Mouse (Mus musculus): ENCODE results near the gene Trappc12.

The Trappc12 gene

GRCm38 (mm10) chr12:28750021-28750633 lies at the start of gene Trappc12:
Trappc12 (minus strand) TSS chr12:28750472.
- ChIA-PET CTCF (interaction anchor here in 2 of 4 experiments (0.5 to 2.4 kb wide), 3 partner anchors 51 to 161 kb away, joined by 3 to 11 read pairs (median 4); no protein-coding TSS in a partner anchor), POLR2A (interaction anchor here in 3 of 4 experiments (0.6 to 5.6 kb wide), 59 partner anchors 9 to 1835 kb away, joined by 3 to 74 read pairs (median 4); partner anchors contain the start of genes Adi1 (in 3 of the 3), Rps7 (in 3 of the 3), Rnaseh1 (in 2 of the 3) and Tmem18 (in 1 of the 3))

DNA sequence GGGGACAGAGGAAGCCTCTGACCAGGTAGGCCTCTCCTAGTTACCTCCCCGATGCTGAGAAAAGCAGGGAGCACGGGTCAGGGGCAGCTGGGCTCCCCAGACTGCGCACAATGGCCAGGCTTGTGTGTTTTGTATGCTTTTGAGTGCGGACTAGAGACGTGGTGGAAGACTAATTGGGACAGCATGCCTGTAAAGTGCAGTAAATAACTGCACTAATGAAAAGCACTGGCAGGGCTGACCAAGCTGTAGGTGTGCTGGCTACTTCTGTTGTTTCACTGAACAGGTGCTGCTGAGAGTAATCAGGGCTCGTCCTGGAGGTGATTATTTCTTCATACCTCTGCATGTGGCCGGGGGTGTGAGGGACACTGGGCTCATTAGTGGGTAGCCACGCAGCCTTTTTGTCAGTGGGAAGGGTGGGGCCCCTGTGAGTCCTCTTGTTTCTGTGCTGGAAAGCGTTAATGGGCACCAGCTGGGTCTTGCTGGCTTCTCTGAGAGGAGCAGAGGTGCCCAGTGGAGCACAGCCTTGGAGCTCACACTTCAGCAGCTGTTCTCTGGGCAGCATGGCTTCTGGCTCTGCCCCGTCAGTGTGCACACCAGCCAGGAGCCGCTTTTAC lies 49.6 kb upstream of the Trappc12 start:
- ChIA-PET CTCF (interaction anchor here in 1 of 4 experiments (1.2 kb wide), 1 partner anchor 16 kb away, joined by 3 read pairs; no protein-coding TSS in a partner anchor), POLR2A (interaction anchor here in 3 of 4 experiments (0.6 to 1.5 kb wide), 6 partner anchors 9 to 62 kb away, joined by 4 to 5 read pairs (median 4); partner anchors contain the start of gene Trappc12 (in 1 of the 3))

DNA sequence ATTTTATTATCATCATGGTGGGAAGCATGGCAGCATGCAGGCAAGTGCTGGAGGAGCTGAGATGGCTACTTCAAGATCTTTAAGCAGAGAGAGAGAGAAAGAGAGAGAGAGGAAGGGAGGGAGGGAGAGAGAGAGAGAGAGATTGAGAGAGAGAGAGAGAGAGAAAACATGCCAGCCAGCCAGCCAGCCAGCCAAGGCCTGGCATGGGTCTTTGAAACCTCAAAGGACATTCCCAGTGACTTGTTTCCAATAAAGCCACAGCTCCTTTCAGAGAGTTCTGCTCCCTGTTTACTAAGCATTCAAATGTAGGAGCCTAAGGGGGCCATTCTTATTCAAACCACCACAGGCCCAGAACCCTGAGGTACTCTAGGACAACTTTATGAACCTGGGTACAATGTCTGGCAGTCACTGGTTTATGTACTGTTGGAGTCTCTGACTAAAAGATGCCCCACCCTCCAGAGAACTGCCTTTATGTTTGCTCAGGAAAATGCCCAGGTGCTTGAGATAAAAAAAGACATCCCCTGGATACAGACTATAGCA lies 46.7 kb upstream of the Trappc12 start:
- POLR2A ChIA-PET, result interaction anchor here in 3 of 4 experiments (0.6 to 1.7 kb wide), 12 partner anchors 12 to 165 kb away, joined by 3 to 13 read pairs (median 3); partner anchors contain the start of genes Eipr1 (in 2 of the 3), Rps7 (in 2 of the 3) and Trappc12 (in 1 of the 3)
- CTCF ChIA-PET, result interaction anchor here in 2 of 4 experiments (0.7 kb wide), 2 partner anchors 12 to 33 kb away, joined by 3 to 4 read pairs; no protein-coding TSS in a partner anchor

- ChIA-PET CTCF (no interaction called here), POLR2A (interaction anchor here in 1 of 4 experiments (1.4 kb wide), 1 partner anchor 10 kb away, joined by 3 read pairs; no protein-coding TSS in a partner anchor)
Measured at GRCm38 (mm10) chr12:28795041-28795440, 44.8 kb upstream of the Trappc12 start.

GRCm38 (mm10) chr12:28793715-28794114 lies 43.4 kb upstream of the Trappc12 start:
- POLR2A ChIA-PET, result interaction anchor here in 1 of 4 experiments (1.0 kb wide), 1 partner anchor 158 kb away, joined by 3 read pairs; the partner anchor contains the start of gene Rps7
- CTCF ChIA-PET, result interaction anchor here in 1 of 4 experiments (0.6 kb wide), 2 partner anchors 220 to 496 kb away, joined by 4 to 11 read pairs; no protein-coding TSS in a partner anchor

GRCm38 (mm10) chr12:28792613-28793012 lies 42.3 kb upstream of the Trappc12 start:
- CTCF ChIA-PET, result interaction anchor here in 1 of 4 experiments (0.6 kb wide), 1 partner anchor 9 kb away, joined by 3 read pairs; no protein-coding TSS in a partner anchor
- POLR2A ChIA-PET, result no interaction called here

DNA sequence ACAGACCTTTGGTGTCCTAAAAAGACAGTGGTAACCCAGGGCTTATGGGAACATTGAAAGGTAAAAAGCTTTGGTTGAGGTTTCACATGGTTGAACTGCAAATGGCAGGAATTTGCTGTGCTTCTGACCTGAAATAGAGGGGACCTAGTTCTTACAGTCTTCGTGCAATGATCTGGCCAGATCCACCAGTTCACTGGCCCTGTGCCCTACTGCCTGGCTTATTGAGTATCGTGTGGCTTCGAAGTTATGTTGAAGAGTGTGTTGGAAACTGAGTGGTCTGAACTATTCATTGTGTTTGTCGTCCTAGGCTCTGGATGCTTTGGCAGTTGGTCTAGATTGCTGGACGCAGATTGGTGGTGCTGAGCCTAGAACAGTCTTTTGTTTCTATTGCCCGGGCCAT lies 36.0 kb upstream of the Trappc12 start:
- CTCF ChIA-PET, result interaction anchor here in 1 of 4 experiments (0.7 kb wide), 1 partner anchor 20 kb away, joined by 3 read pairs; no protein-coding TSS in a partner anchor
- POLR2A ChIA-PET, result no interaction called here

GRCm38 (mm10) chr12:28785299-28785698 lies 35.0 kb upstream of the Trappc12 start:
- POLR2A ChIA-PET, result interaction anchor here in 2 of 4 experiments (0.9 to 3.2 kb wide), 6 partner anchors 10 to 149 kb away, joined by 3 to 26 read pairs (median 6); partner anchors contain the start of genes Eipr1 (in 1 of the 2), Rps7 (in 1 of the 2) and Trappc12 (in 1 of the 2)

GRCm38 (mm10) chr12:28784864-28785263 lies 34.6 kb upstream of the Trappc12 start:
- ChIA-PET CTCF (interaction anchor here in 3 of 4 experiments (0.6 to 1.4 kb wide), 14 partner anchors 10 to 196 kb away, joined by 3 to 6 read pairs (median 4); partner anchors contain the start of gene Eipr1 (in 1 of the 3)), POLR2A (interaction anchor here in 2 of 4 experiments (0.9 to 3.2 kb wide), 7 partner anchors 10 to 149 kb away, joined by 3 to 26 read pairs (median 6); partner anchors contain the start of genes Adi1 (in 1 of the 2), Eipr1 (in 1 of the 2), Rps7 (in 1 of the 2) and Trappc12 (in 1 of the 2))

More at GRCm38 (mm10) chr12:28785299-28785698, 35.0 kb upstream of the Trappc12 start:
- CTCF ChIA-PET, result interaction anchor here in 1 of 4 experiments (0.8 to 1.4 kb wide), 2 partner anchors 11 to 20 kb away, joined by 3 to 4 read pairs; no protein-coding TSS in a partner anchor

DNA sequence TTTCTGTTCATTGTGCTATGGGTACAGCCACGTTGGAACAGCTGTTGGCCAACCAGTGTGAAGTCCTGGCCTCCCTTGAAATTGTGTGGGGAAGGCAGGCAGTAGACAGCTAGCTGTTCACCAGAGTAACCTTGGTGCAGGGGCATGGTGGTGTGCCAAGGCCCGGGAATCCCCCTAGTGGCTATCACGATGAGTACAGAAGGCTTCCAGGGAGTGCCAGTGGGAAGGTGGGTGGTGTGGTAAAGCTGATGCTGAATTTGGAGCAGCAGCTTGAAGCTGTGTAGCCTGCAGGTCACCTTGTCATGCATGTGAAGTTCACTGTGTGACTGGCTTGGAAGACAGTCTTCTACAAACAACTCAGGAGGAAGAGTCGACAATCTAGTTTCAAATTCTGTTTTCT lies 34.1 kb upstream of the Trappc12 start:
- ChIA-PET POLR2A (interaction anchor here in 2 of 4 experiments (0.9 to 3.2 kb wide), 7 partner anchors 13 to 148 kb away, joined by 3 to 26 read pairs (median 6); partner anchors contain the start of genes Adi1 (in 1 of the 2), Eipr1 (in 1 of the 2), Rps7 (in 1 of the 2) and Trappc12 (in 1 of the 2)), CTCF (interaction anchor here in 3 of 4 experiments (0.6 to 1.4 kb wide), 17 partner anchors 8 to 1099 kb away, joined by 3 to 6 read pairs (median 3); partner anchors contain the start of gene Eipr1 (in 1 of the 3))

GRCm38 (mm10) chr12:28782637-28783036 lies 32.4 kb upstream of the Trappc12 start:
- ChIA-PET POLR2A (interaction anchor here in 2 of 4 experiments (1.4 to 3.2 kb wide), 3 partner anchors 14 to 32 kb away, joined by 3 to 26 read pairs (median 4); partner anchors contain the start of genes Eipr1 (in 1 of the 2) and Trappc12 (in 1 of the 2)), CTCF (interaction anchor here in 1 of 4 experiments (0.6 kb wide), 1 partner anchor 167 kb away, joined by 12 read pairs; no protein-coding TSS in a partner anchor)

- CTCF ChIA-PET, result no interaction called here
Measured at GRCm38 (mm10) chr12:28780180-28780579, 29.9 kb upstream of the Trappc12 start.

GRCm38 (mm10) chr12:28775627-28776026 lies 25.4 kb upstream of the Trappc12 start:
- POLR2A ChIA-PET, result interaction anchor here in 1 of 4 experiments (1.3 kb wide), 1 partner anchor 140 kb away, joined by 3 read pairs; the partner anchor contains the start of gene Rps7
- CTCF ChIA-PET, result interaction anchor here in 1 of 4 experiments (1.6 kb wide), 1 partner anchor 9 kb away, joined by 5 read pairs; no protein-coding TSS in a partner anchor

More at GRCm38 (mm10) chr12:28780180-28780579, 29.9 kb upstream of the Trappc12 start:
- POLR2A ChIA-PET, result interaction anchor here in 1 of 4 experiments (0.8 kb wide), 1 partner anchor 29 kb away, joined by 3 read pairs; the partner anchor contains the start of gene Trappc12

- ChIA-PET POLR2A (interaction anchor here in 1 of 4 experiments (1.3 kb wide), 1 partner anchor 139 kb away, joined by 3 read pairs; the partner anchor contains the start of gene Rps7), CTCF (interaction anchor here in 1 of 4 experiments (1.6 kb wide), 1 partner anchor 9 kb away, joined by 5 read pairs; no protein-coding TSS in a partner anchor)
Measured at GRCm38 (mm10) chr12:28775120-28775519, 24.8 kb upstream of the Trappc12 start.

GRCm38 (mm10) chr12:28773815-28774214 lies 23.5 kb upstream of the Trappc12 start:
- POLR2A ChIA-PET, result no interaction called here
- CTCF ChIA-PET, result interaction anchor here in 1 of 4 experiments (1.6 kb wide), 1 partner anchor 11 kb away, joined by 5 read pairs; no protein-coding TSS in a partner anchor

DNA sequence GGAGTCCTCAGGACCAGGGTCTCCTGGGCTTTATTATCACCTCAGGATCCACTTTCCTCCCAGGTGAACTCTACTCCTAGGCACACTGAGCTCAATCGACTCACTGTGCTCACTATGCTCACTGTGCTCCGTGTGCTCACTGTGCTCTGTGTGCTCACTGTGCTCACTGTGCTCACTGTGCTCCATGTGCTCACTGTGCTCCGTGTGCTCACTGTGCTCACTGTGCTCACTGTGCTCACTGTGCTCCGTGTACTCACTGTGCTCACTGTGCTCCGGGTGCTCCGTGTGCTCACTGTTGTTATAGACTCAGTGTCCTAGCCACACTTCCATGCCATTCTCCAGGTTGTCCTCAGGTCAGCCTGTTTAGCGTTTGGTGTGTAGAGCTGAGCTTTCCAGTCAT lies 19.7 kb upstream of the Trappc12 start:
- ChIA-PET POLR2A (no interaction called here), CTCF (interaction anchor here in 1 of 4 experiments (1.2 kb wide), 1 partner anchor 14 kb away, joined by 5 read pairs; no protein-coding TSS in a partner anchor)

DNA sequence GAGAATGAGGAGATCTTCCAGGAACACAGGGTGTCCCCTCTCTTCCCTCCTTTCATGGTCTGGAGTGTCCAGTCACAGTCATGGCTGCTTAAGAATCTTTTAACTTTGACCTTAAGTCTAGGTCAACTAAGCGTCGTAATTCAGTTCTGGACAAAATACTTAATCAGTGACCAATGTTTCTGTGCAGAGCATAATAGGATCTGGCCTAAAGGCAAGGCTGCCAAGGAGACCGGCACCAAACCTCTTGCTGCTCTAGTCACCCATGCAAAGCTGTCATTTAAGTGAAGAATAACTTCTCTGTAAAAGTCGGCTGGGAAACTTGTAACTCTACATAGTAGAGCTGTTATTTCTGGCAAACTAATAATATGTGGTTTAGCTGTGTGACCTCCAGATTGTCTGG lies 5.7 kb upstream of the Trappc12 start:
- POLR2A ChIA-PET, result interaction anchor here in 1 of 4 experiments (0.6 kb wide), 1 partner anchor 16 kb away, joined by 3 read pairs; no protein-coding TSS in a partner anchor
- CTCF ChIA-PET, result no interaction called here

Measured in embryonic stem cell, embryonic (primary cell).